Comparison of ENCODE assay signal across 15 mouse cellular contexts in genomic region chr3:40428021-40428420, GRCm38 (mm10).
DNase-seq lines count a peak whose midpoint lies in the region; ATAC-seq and TF ChIP-seq lines count a peak whose summit lies in the region.
"Had no signal": no experiment of that assay in that cellular context is flagged by ENCODE, and none has a peak within 500 bp of the region (broad histone marks: within the 10 kb centered on the region; RNA-seq: fewer than 3 reads in every experiment).

No protein-coding gene starts in this region.

- no peak overlapping the region for H3K4me2 ChIP-seq in limb, embryonic 14.5 days (replicated peaks; ENCODE audit: low read depth, low read length, severe bottlenecking)
- H3K4me2 ChIP-seq: embryonic facial prominence, embryonic 12.5 days; liver, embryonic 13.5 days; midbrain, embryonic 12.5 days had no signal

- peak; percentile 20 for DNase-seq in adrenal gland, postnatal 10 days
- no peak for DNase-seq in adrenal gland, postnatal 25 days
- peak; percentile 48 to 59 for DNase-seq in heart, adult 18-20 months
- DNase-seq in heart, embryonic 10.5 days (ENCODE audit: low spot score), result no peak
- DNase-seq in limb, embryonic 14.5 days (ENCODE audit: low spot score), result peak; percentile 68
- no peak for DNase-seq in limb, embryonic 10.5 days (ENCODE audit: low spot score)
- DNase-seq in brain, embryonic 14.5 days (ENCODE audit: low read depth), result peak; percentile 24
- no peak for DNase-seq in thymus, postnatal 10 days (ENCODE audit: low spot score in 2 of 2)
- DNase-seq: adrenal gland, adult 8-10 months; cerebellum, adult 18-20 months; liver, embryonic 13.5 days had no signal

- ATAC-seq in limb, embryonic 14.5 days (ENCODE audit: low FRiP score, low read depth), result no peak

- H3K4me3 ChIP-seq in heart, embryonic 10.5 days, result no peak overlapping the region
- H3K4me3 ChIP-seq in limb, embryonic 14.5 days (replicated peaks; ENCODE audit: low read length), result no peak overlapping the region
- no peak overlapping the region for H3K4me3 ChIP-seq in limb, embryonic 10.5 days
- H3K4me3 ChIP-seq: embryonic facial prominence, embryonic 12.5 days; layer of hippocampus, adult 2 months; liver, embryonic 13.5 days; midbrain, embryonic 12.5 days had no signal

- no peak overlapping the region for H3K27ac ChIP-seq in heart, embryonic 10.5 days
- H3K27ac ChIP-seq in limb, embryonic 14.5 days (replicated peaks; ENCODE audit: low read depth, low read length), result no peak overlapping the region
- no peak overlapping the region for H3K27ac ChIP-seq in limb, embryonic 10.5 days
- H3K27ac ChIP-seq: embryonic facial prominence, embryonic 12.5 days; layer of hippocampus, adult 2 months; liver, embryonic 13.5 days; macrophage; midbrain, embryonic 12.5 days had no signal

- no peak overlapping the region for H3K9ac ChIP-seq in limb, embryonic 14.5 days (ENCODE audit: low read depth, low read length, severe bottlenecking)
- H3K9ac ChIP-seq: embryonic facial prominence, embryonic 12.5 days; liver, embryonic 13.5 days; midbrain, embryonic 12.5 days had no signal

- H3K9me3 ChIP-seq in heart, embryonic 10.5 days, result no peaks in the 10 kb centered on the region
- H3K9me3 ChIP-seq in limb, embryonic 14.5 days (ENCODE audit: control insufficient read depth, low read length), result no peaks in the 10 kb centered on the region
- H3K9me3 ChIP-seq in limb, embryonic 10.5 days (replicated peaks), result no peaks in the 10 kb centered on the region
- H3K9me3 ChIP-seq: embryonic facial prominence, embryonic 12.5 days; liver, embryonic 13.5 days; midbrain, embryonic 12.5 days had no signal

- no peaks in the 10 kb centered on the region for H3K27me3 ChIP-seq in heart, embryonic 10.5 days (ENCODE audit: insufficient read depth, poor library complexity, severe bottlenecking)
- H3K27me3 ChIP-seq in limb, embryonic 14.5 days (ENCODE audit: control insufficient read depth, insufficient read depth, low read length), result no peaks in the 10 kb centered on the region
- no peaks in the 10 kb centered on the region for H3K27me3 ChIP-seq in limb, embryonic 10.5 days (ENCODE audit: low read depth, poor library complexity, severe bottlenecking)
- H3K27me3 ChIP-seq: embryonic facial prominence, embryonic 12.5 days; liver, embryonic 13.5 days; midbrain, embryonic 12.5 days had no signal

- H3K36me3 ChIP-seq in heart, embryonic 10.5 days, result no peaks in the 10 kb centered on the region
- H3K36me3 ChIP-seq in limb, embryonic 14.5 days (ENCODE audit: control insufficient read depth, insufficient read depth, low read length), result no peaks in the 10 kb centered on the region
- no peaks in the 10 kb centered on the region for H3K36me3 ChIP-seq in limb, embryonic 10.5 days
- H3K36me3 ChIP-seq: embryonic facial prominence, embryonic 12.5 days; liver, embryonic 13.5 days; midbrain, embryonic 12.5 days had no signal

- 74% methylated on average over 5 of the region's 5 CpGs for WGBS in heart, embryonic 10.5 days
- WGBS in limb, embryonic 14.5 days, result 61% methylated on average over 5 of the region's 5 CpGs
- 87% methylated on average over 5 of the region's 5 CpGs for WGBS in limb, embryonic 10.5 days

- no peak for TF ChIP-seq CTCF in brain, embryonic 14.5 days (IDR thresholded peaks at IDR 0.05; ENCODE audit: borderline replicate concordance, extremely low read depth, insufficient read depth, insufficient read length)

- no peaks in the 10 kb centered on the region; the same call in 1 of the 2 replicates for H3K4me1 ChIP-seq in heart, embryonic 10.5 days
- peaks cover 12% of the 10 kb centered on the region for H3K4me1 ChIP-seq in limb, embryonic 14.5 days (ENCODE audit: control insufficient read depth, insufficient read depth, low read length)
- H3K4me1 ChIP-seq in limb, embryonic 10.5 days, result no peaks in the 10 kb centered on the region
- H3K4me1 ChIP-seq: embryonic facial prominence, embryonic 12.5 days; liver, embryonic 13.5 days; midbrain, embryonic 12.5 days had no signal

- no peak for TF ChIP-seq POLR2A in limb, embryonic 14.5 days (IDR thresholded peaks at IDR 0.05; ENCODE audit: borderline replicate concordance, extremely low read depth, insufficient read depth, insufficient read length)
- no peak for TF ChIP-seq POLR2A in brain, embryonic 14.5 days (IDR thresholded peaks at IDR 0.05; ENCODE audit: borderline replicate concordance, extremely low read depth, insufficient read depth, insufficient read length, poor library complexity, severe bottlenecking)

Comparison
In these comparisons a context has a peak if more than half of its experiments do, and no peak if none do; other contexts are left out.
1. DNase-seq: peak in adrenal gland, postnatal 10 days (single experiment), heart, adult 18-20 months (2 of 2), limb, embryonic 14.5 days (single experiment) and brain, embryonic 14.5 days (single experiment); none in adrenal gland, postnatal 25 days (single experiment), heart, embryonic 10.5 days (single experiment), limb, embryonic 10.5 days (single experiment) and thymus, postnatal 10 days (0 of 2).